Mouse (Mus musculus): ENCODE data around the gene Rita1.
A peak's percentile ranks its signal among the peaks of the same experiment; 100 is the strongest.

Gene Rita1

DNA sequence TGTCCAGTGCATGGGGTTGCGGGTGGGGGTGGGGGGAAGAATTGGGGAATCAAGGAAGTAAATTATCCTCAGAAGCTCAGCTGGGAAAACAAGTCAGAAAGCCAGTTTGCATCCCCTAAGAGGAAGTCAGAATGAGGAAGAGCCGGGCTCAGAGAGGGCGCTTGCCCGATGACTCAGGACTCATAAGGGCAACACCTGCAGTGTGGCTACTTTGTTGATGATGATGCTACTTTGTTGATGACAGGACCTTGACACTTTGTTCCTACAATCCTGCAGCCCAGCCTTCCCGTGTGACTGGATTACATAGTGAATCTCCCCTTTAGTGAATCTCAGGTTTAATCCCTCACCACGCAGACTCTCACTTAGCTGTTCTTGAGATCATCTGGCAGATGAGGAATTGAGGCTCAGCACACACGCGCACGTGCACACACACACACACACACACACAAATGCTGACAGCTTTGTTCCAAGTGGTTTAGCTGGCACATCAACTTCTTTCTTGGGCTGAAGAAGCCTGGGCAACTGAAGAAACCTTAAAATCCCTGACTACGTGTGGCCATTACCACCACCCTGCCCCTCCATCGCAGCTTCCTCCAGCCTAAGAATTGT, 42.0 kb downstream of the Rita1 start:
- DNase-seq, result no peak

DNA sequence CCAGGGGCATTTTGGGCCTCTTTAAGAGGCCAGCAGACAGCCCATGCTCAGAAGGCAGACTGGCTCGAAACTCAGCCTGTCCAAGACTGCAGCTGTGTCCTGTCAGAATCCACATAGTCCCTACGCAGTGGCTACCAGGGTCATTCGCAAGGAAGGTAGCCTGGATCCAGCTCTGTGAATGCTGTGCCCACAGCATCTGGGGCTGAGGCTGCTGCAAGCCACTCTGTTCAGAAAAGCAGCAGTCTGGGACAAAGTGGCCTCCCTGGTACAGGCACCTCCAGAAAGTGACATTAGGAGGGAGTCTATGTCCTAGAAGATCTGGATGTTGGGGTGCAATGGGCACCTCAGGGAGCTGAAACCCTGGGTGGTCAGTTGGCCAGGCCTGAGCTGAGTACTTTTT, 42.6 kb downstream of the Rita1 start:
- no peak for DNase-seq

DNA sequence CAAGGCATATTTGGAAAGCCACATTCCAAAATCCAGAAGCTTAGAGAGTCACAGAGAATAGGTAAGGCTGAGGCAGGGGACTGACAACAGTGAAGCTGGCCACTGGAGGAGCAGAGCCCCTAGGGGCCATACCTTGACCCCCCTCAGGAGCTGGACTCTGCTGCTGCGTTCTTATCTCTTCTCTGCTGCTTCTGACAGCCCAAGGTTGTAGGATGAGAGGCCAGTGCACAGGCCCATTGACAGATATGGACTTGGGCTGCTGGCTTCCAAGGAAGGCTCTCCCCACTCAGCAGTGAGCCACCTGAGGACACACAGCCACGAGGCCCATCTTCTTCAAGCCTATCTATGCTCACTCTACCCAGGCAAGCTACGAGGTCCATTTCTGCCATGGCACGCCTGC, 43.4 kb downstream of the Rita1 start:
- no peak for DNase-seq

DNA sequence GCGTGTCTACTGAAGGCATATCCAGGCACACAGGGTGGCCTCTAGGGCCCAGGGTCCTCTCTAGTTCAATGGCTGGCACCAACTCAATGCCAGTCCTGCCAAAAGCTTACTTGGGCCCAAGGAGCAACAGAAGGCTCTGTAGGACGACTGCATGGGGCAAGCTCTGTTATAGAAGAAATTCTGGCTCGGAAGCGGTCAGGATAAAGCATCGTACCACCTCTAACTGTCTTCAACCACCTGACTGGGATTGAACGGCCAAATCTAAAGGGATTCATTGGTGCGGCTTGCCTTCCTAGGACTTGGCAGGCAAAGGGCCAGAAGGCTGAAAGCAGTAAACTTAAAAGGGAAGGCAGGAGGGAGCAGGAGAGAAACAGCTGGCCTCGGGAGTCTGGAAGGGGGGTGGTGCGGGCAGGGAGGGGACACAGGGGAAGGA, 44.0 kb downstream of the Rita1 start:
- DNase-seq, result no peak

DNA sequence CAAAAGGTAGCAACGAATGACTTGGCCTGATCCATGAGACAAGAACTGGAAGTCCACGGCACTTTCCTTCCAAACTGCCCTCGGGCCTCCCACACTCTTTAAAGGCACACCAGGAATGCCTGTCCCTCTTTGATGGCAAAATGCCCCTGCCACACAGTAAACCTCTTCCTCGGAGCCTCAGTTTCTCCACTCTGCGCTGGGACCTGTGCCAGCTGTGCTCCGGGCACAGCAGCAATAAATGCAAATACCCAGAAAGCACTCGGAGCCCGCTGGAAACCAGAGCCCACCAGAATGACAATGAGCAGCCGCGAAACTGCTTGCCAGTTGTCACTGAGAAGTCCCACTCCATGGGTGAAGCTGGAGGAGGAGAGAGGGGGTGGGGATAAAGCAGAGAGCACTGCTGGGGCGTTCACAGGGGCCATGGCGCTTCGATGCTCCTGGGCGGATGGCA, 44.6 kb downstream of the Rita1 start:
- DNase-seq, result no peak

DNA sequence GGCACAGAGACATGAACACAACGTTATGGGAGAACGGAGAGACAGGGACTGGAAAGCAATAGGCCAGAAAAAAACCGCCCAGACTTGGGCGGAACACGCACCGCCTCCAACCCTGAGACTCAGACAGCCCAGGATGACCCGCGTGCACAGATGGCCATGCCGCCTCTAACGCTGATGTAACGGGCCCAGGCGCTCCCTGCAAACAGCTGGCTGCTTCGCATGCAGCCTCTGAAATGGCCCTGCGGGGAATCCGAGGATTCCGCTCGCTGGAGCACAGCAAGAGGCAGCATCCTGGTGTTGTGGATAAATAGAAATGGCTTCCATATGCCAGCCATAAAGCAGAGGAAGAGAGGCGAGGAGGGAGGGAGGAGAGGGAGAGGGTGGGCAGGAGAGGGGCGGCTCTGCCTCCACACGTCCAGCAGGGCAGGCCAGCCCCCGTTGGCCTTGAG, 45.1 kb downstream of the Rita1 start:
- DNase-seq, result peak; percentile 52

DNA sequence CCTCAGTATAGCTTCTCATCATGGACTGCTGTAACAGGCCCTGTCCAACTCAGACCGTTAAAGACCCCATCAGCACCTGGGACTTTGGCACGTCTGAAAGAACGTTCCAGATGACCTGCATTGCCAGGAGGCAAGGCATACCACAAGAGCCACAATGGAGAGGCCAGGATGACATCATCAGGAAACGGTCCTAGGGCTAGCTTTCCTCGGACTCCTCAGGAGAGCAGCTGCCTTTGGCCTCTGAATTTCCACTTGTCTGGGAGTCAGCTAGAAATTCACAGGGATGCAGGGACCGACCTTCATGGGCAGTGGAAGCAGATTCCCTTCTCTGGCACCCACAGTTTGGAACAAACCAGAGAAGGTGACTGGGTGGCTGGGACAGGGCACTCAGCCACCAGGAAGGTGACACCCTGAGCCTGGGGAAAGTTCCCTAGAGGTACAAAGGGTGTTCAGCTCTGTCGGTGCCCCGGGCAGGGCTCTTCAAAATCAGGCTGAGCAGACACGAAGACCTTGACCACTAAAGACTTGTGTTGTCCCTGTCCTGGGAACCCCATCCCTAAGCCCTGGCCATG, 45.6 kb downstream of the Rita1 start:
- DNase-seq, result no peak

DNA sequence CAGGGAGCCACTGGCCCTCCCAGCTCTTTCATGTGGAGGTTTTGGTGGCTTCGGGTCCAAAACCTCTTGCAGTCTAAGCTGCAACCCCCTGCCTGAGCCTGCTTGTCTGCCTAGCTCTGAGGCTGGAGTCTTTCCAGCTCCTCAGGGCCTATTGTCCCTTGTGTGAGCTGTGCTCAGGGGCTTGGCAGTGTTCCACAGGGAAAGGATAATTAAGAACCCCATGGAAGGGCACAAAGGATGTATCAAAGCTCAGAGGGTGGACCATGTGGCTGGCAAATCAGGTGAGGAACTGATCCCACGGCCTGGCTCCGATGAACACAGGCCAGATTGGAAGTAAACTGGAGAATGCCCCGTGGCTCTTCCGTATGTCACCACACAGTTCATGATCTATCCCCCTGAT, 46.3 kb downstream of the Rita1 start:
- DNase-seq, result peak; percentile 78

DNA sequence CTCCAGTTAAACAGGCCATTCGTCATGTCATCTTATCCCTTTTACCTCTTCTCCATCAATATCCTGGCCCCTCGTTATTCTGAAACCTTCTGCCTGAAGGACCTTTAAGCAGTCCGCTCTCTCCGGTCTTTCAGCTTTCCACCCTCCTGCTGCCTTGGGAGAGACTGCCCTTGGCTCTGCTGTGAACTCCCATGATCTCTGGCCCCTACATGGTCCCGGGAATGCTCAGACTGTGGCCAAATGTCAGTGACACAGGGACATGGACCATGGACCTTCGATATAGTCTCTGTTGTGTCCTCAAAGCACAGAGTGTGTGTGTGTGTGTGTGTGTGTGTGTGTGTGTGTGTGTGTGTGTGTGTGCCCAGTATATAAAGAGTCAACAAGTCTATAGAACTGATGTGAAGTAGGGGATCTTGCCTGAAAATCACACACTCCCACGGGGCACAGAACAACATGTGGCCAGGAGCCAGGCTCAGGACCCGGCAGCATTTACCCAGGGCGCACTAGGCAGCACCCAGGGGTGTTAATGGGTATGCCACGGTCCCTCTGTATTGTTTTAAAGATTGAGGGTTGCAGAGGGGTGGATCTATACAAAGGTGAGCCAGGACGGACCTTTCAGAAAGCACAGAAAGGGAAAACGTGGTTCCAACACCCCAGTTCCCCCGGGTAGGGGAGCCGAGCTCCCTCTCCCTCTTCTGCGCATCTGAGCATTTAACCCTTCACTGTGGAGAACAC, 47.1 kb downstream of the Rita1 start:
- DNase-seq, result no peak

DNA sequence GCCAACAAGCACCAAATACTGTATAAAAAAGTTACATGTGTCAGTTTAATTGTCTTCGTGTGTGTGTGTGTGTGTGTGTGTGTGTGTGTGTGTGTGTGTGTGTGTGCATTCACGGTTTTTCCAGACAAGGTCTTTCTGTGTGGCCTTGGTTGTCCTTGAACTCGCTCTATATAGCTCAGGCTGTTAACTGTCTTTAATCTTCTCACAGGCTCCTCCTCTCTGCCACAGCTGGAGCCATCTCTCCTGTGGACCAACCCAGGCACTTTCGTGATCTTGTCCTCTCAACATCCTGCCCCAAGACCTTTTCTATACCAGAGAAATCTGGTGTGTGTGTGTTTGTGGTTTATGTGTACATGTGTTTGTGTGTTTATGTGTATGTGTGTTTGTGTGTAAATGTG, 48.5 kb downstream of the Rita1 start:
- no peak for DNase-seq

DNA sequence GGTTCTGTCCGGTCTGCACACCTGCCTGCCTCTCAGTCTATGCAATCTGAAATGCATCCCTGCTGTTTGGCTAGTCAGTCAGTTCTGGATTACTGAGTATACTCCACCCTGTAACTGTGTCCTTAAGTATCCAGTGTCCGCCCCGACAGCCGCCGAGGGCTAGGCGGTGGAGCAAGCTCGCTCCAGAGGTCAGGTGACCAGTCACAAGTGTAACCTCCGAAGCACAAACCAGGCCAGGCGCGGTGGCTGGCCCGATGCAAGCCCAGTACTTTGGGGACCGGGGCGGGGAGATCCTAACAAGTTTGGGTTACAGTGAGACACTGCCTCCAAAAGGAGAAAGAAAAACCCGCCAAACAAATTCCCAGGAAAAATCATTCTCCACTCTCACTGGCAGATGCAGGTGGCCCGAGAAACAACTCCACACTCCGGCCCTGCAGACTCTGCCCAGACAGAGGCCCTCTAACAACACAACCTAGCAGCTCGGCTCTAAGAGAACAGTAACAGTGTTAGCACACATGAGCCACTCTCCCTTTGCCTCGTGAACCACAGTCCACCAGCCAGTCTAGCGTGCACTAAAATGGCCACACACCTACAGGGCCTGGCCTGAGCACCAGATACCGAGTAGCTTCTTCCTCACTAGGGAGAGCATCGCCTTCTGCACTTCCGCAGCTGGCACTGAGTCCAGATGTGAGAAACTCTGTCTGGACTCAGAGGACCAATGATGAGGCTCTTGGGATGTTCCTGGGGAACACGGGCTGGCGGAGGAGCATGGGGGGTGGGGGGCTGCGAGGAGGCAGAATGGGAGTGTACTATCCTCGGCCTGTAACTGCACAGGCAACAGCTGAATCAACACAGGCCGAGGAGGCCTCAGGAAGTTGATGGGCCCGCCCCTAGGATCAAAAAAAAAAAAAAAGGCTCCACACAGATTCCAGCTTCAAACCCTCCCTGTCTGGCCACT, 49.2 kb downstream of the Rita1 start:
- no peak for DNase-seq

DNA sequence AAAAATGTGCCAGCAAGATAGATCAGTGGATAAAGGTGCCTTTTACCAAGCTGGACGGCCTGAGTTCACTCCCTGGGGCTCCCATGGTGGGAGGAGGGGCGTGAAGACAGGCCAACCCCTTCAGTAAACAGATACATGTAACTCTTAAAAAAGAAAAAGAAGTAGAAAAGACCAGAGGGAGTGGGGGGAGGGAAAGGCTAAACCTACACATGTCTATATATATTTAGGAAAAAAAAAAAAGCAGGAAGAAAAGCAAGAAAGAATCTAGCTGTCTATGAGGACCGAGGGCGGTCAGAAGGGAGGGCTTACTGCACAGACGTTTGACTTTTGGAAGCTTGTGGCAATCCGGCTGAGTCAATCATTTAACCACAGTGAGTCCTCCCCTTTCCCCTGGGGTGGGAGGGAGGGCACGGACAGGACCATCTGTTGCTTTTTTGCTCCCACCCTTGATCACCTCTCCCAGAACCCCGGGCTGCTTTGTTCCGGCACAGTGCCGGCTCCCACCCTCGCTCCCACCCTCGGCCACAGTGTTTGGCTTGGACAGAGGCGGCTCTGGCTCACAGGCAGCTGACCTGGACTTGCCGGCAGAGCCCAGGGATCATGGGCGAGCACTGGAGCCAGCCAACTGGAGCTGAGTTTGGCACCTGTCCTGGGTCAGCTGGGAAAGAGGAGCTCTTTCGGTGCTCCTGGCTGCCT, 51.6 kb downstream of the Rita1 start:
- DNase-seq, result peak; percentile 57

DNA sequence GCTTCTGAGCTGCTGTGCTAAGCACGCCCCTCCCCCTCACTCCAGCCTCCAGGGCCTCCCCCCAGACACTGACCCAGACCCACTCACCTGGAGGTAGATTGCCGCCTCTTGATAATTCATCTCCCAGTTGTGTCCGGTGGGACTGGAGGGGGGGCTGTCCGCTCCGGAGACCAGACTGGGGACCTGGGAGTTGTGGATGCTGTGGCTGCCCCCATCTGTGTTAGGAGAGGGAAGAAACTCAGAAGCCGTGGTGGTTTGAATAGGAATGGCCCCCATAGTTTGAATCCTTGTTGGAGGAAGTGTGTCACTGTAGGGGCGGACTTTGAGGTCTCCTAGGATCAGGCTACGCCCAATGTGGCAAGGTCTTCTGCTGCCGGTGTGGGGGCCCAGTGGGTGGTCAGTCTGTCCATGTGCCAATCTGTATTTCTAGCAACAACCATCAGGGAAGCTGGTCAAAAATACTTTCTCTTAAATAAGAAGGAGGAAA, 52.2 kb downstream of the Rita1 start:
- DNase-seq, result no peak

DNA sequence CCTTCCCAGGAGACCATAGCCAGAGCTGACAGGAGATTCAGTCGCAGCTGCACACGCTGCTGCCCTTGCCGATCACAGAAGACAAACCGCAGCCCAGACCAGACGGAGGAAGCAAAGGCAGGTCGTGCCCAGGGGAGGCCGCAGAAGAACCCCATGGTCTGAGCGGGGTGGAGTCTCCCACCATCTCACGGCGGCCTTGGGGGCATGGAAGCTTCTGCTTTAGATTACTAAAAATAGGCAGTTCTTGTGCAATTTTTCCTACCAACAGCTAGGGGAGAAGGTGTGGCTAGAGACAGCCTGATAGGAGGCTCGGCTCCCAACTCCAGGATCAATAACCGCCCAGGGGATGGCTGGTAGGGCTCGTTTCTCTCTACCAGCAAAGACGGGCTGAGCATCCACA, 53.6 kb downstream of the Rita1 start:
- peak; percentile 85 for DNase-seq

DNA sequence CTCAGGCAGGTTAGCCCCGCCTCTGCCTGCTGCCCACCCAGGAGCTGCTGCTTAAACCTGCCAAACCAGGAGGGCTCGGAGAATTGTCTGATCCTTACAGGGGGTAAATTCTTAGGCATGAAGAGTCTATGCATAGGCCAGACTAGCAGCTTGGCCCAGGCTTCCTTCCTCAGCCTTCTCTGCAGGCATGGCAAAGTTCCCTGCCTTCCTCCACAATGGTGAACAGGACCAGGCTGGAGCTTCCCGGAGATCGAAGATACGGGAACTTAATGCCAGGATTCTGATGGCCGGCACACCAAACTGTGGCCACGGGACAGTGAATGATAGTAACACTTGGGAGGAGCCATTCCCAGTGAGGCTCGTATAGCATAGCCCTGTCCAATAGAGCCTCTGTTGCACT, 54.3 kb downstream of the Rita1 start:
- no peak for DNase-seq

DNA sequence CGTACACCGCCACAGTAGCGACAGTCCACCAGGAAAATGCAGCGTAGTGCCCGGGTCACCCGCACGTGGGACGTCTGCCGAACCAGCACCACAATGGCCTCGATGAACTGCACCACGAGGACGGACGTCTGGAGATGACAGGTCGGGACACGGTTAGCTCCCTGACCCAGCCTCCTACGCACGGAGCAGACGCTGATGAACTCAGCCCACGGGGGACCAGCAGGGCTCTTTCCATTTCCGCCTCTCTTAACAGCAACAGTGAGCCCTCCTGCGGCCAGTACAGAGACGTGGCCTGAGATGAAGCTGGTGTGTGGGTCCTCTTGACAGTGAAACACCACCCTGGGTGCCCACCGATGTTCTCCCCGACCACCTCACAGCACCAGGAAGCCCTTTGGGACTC, 56.5 kb downstream of the Rita1 start:
- no peak for DNase-seq

DNA sequence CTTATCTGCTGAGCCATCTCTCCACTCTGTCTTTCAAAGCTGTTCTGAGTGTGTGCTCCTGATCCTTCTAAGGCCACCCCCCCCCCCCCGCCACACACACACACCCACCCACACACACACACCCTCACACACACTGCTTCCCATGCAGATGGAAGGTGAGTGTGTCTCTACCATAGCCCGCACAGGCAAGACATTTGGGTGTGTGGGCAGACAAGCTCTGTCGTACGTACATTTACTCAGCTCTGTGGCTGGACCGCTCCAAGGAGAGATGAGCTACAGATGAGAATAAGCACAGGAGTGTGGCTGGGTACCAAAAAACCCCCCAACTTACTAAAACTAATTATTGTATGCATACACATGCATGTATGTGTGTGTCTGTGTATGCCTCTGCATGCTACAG, 61.7 kb downstream of the Rita1 start:
- peak; percentile 68 for DNase-seq

DNA sequence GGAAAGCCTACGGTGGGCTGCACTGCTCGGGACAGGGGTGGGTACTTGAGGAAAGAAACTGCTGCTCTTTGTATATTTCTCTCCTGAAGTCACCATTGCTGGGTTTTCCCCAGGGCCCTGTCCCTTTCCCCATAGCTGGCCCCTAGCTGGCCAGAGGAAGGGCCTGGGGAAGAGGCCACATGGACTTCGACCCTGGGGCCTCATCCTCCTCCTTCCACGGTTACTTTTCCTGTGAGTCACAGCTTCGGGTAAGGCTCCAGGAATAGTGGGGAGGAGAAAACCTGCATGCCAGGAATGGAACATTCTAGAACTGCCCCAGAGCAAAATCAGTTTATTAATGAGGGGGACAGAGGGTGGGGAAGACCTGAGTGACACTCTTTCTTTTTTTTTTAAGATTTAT, 62.3 kb downstream of the Rita1 start:
- no peak for DNase-seq

DNA sequence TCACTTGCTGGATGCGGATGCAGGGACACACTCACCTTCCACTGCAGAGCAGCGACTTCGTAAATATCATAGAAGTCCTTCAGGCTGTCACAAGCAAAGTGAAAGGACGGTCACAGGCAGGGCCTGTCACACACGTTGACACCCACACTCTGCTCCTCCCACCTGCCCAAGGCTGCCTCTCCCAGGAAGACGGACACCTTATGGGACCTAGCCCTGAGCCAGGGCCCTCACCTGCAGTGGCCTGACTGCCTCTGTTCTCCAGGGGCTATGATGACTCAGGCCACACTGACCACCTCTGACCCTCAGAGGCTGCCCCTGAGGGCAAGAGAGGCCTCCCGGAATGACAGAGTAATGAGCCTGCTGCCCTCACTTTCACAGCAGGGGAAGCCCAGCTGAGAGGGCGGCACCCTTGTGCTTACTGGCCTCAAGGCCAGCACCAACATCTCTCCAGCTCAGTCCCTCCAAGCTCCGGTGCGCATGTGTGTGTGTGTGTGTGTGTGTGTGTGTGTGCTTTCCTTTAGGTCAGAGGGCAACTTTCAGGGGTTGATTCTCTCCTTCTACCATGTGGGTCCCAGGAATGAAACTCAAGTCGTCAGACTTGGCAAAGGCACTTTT, 64.0 kb downstream of the Rita1 start:
- DNase-seq, result no peak

Measured in layer of hippocampus, adult 9-11 months (tissue).